Mouse (Mus musculus): ENCODE measurements at regions not wholly inside any gene's neighbourhood (a gene's known extent, or its start where the extent isn't known, plus 50 kb on each side); places are given as distances from the start of the nearest gene placed in this dataset.

DNA sequence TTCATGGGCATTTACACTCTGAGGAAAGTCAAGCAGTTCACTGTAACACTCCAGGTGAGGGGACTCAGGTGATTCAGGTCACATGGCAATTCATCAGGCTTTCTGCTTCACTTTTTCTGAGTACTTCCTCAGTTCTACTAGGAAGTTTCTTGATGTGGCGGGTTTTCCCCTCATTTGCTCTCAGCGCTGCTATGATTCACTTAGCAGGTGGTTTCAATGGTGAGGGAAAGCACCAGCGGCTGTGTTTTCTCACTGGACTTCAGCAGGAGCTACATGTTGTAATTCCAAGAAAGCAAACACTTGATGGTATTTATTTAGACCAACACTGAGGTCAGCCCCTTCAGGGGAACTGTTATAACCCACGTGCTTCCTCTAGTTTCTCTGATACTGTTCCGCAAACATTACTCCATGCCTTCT lies 229.4 kb downstream of the Gm7489 start:
- Histone ChIP-seq H3K9ac (no peak overlapping the region), H3K4me3 (no peak overlapping the region), H3K4me1 (replicated peaks) (no peaks in the 10 kb centered on the region), H3K9me3 (no peaks in the 10 kb centered on the region), H3K27ac (replicated peaks) (no peak overlapping the region), H3K36me3 (no peaks in the 10 kb centered on the region), H3K4me2 (no peak overlapping the region), H3K27me3 (no peaks in the 10 kb centered on the region)
- no peak for ATAC-seq (ENCODE audit: low read depth)
- 81% methylated on average over 5 of the region's 5 CpGs for WGBS

GRCm38 (mm10) chr15:54117967-54118538 lies 233.3 kb downstream of the Gm7489 start:
- Histone ChIP-seq H3K4me3 (no peak overlapping the region), H3K9ac (no peak overlapping the region), H3K27me3 (no peaks in the 10 kb centered on the region), H3K36me3 (no peaks in the 10 kb centered on the region), H3K4me1 (replicated peaks) (no peaks in the 10 kb centered on the region), H3K27ac (replicated peaks) (no peak overlapping the region), H3K9me3 (no peaks in the 10 kb centered on the region), H3K4me2 (no peak overlapping the region)
- 88% methylated on average over 5 of the region's 5 CpGs for WGBS
- ATAC-seq (ENCODE audit: low read depth) = no peak

- Histone ChIP-seq H3K4me1 (replicated peaks) (no peaks in the 10 kb centered on the region), H3K4me2 (no peak overlapping the region), H3K9me3 (no peaks in the 10 kb centered on the region), H3K36me3 (no peaks in the 10 kb centered on the region), H3K4me3 (no peak overlapping the region), H3K27ac (replicated peaks) (no peak overlapping the region), H3K9ac (no peak overlapping the region), H3K27me3 (no peaks in the 10 kb centered on the region)
- no peak for ATAC-seq (ENCODE audit: low read depth)
- WGBS = 86% methylated on average over 3 of the region's 3 CpGs
Observed at GRCm38 (mm10) chr15:54120456-54120855, 235.8 kb downstream of the Gm7489 start.

DNA sequence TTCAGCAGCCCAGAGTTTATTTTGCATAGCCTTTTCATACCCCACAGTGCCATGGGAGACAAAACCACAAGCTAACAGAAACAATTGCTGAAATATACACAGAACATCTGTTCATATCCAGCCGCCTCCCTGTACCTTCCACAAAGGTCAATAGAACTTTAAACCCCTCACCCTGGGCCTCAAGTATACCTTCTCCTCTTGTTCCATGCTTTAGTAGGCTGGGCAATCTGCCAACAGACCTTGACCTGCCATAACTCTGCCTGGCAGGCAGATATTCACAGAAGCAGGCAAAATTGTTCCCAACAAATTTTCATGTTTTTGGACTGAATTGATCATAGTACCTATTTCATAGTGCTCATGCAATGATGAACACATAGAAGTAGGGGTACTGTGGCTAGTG lies 279.6 kb downstream of the Gm7489 start:
- no peaks in the 10 kb centered on the region for H3K4me1 ChIP-seq (replicated peaks)
- 80% methylated on average over 1 of the region's 1 CpGs for WGBS
- no peaks in the 10 kb centered on the region for H3K27me3 ChIP-seq
- no peak for ATAC-seq (ENCODE audit: low read depth)
- no peak overlapping the region for H3K4me3 ChIP-seq
- no peak overlapping the region for H3K9ac ChIP-seq
- H3K27ac ChIP-seq (replicated peaks) = no peak overlapping the region
- H3K36me3 ChIP-seq = no peaks in the 10 kb centered on the region
- no peaks in the 10 kb centered on the region for H3K9me3 ChIP-seq
- H3K4me2 ChIP-seq = no peak overlapping the region

GRCm38 (mm10) chr15:54167842-54168361 lies 283.2 kb downstream of the Gm7489 start:
- Histone ChIP-seq H3K4me1 (replicated peaks) (no peaks in the 10 kb centered on the region), H3K4me3 (no peak overlapping the region), H3K9ac (no peak overlapping the region), H3K36me3 (no peaks in the 10 kb centered on the region), H3K27me3 (no peaks in the 10 kb centered on the region), H3K4me2 (no peak overlapping the region), H3K9me3 (no peaks in the 10 kb centered on the region), H3K27ac (replicated peaks) (no peak overlapping the region)
- ATAC-seq (ENCODE audit: low read depth) = no peak
- WGBS = 90% methylated on average over 3 of the region's 3 CpGs

DNA sequence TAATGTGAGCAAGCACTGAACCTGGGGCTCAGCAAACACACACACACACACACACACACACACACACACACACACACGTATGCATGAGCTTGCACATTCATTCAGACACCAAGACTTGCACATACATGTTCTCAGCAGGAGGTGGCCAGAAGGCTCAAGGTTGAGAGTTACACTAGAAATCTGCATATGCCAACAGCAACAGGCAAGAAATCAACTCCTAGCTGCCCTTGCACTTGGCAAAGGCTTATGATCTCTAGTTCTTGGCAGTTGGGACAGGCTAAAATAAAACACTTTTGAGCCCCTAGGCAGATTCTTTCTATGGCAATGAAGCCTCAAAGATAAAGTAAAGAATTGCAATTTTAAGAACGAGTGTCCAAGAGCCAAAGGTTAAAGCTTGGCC lies 292.5 kb downstream of the Gm7489 start:
- 73% methylated on average over 2 of the region's 2 CpGs for WGBS
- Histone ChIP-seq H3K9ac (no peak overlapping the region), H3K4me2 (no peak overlapping the region), H3K27me3 (no peaks in the 10 kb centered on the region), H3K27ac (replicated peaks) (no peak overlapping the region), H3K4me3 (no peak overlapping the region), H3K9me3 (no peaks in the 10 kb centered on the region), H3K4me1 (replicated peaks) (no peaks in the 10 kb centered on the region), H3K36me3 (no peaks in the 10 kb centered on the region)
- ATAC-seq (ENCODE audit: low read depth) = no peak

DNA sequence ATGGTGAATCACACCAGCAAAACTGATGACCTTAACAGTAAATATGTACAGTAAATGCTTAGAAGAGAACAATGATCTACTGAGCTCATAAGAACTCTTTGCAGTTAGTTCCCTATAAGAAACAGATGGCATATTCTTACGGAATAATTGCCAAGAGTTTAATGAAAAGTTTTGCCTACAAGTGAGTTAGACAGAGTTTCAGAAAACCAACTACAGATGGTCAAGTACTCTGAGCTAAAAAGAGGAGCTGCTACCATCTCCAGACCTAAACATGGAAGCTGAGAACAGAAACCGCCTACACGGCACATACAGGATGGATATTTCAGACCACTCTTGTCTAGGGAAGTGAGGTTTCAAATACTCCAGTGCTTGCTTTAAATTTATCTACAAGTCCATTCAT lies 293.1 kb downstream of the Gm7489 start:
- H3K27ac ChIP-seq (replicated peaks) = no peak overlapping the region
- 96% methylated on average over 3 of the region's 3 CpGs for WGBS
- H3K4me3 ChIP-seq = no peak overlapping the region
- no peaks in the 10 kb centered on the region for H3K27me3 ChIP-seq
- H3K9me3 ChIP-seq = no peaks in the 10 kb centered on the region
- no peaks in the 10 kb centered on the region for H3K4me1 ChIP-seq (replicated peaks)
- H3K36me3 ChIP-seq = no peaks in the 10 kb centered on the region
- H3K9ac ChIP-seq = no peak overlapping the region
- H3K4me2 ChIP-seq = no peak overlapping the region
- no peak for ATAC-seq (ENCODE audit: low read depth)
